Mouse (Mus musculus) gastrocnemius, adult 8-10 months (tissue): ENCODE measurements around the gene Gm11639. TPM values are rescaled to one million over a fixed set of nuclear protein-coding genes. Genes with fewer than 3 reads are reported as not detected.

Experiments
- DNase-seq, 2 experiments: peaks; one replicate each; pipeline ENCODE4 v3.0.0; 2022; ENCODE audit warnings: low spot score in 2 of 2
- total RNA-seq, 4 experiments: library from RNA; stranded (reverse); gene quantifications; 2 replicates each; pipeline ENCODE4 v1.2.4; 2022

Gene Gm11639
- total RNA-seq, result under 1 TPM in 1 of 4 experiments, not detected in 3; 0.02 TPM

GRCm38 (mm10) chr11:104685548-104685947 lies at the start of gene Gm11639:
Gm11639 (plus strand) TSS chr11:104685707.
- no peak for DNase-seq

- DNase-seq, result no peak
These were observed 48.5 kb upstream of the Gm11639 start for GRCm38 (mm10) chr11:104637010-104637409.

- DNase-seq, result no peak
These were observed 47.5 kb upstream of the Gm11639 start for GRCm38 (mm10) chr11:104638006-104638405.

DNA sequence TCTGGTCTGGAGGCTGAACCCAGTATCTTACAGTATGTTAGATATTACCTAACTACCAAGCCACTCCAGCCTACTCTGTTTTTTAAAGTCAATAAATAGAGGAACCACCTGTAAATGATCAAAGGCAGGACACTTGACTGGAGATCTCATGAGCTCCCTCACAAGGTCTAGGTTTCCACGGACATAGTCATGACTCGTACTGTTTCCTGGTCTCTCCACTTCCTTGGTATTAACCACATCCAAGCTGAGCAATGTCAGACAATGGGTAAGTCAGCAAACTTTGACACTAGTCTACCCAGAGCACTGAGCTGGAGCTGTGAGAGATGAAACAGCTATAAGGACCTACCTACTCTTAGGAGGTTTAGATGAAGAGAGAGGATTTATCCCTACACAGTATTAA lies 46.6 kb upstream of the Gm11639 start:
- DNase-seq, result no peak

DNA sequence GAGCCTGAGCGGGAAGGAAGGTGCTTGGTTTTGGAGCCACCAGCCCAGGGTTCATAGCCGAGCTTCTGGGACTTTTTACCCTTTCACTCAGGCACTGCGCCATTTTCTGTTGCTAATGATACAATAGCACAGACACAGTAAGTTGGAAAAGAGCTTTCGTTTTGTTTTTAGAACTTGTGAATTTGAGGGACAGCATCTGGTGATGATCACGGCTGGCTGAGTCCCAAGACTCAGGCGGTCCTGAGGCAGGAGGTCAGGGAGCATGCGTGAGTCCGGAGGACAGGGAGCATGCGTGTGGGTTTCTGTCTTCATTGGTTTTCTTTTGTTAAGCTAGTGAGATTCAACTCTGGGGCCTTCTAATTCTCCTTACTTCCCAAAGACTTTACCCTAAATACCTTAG lies 45.9 kb upstream of the Gm11639 start:
- DNase-seq, result no peak

DNA sequence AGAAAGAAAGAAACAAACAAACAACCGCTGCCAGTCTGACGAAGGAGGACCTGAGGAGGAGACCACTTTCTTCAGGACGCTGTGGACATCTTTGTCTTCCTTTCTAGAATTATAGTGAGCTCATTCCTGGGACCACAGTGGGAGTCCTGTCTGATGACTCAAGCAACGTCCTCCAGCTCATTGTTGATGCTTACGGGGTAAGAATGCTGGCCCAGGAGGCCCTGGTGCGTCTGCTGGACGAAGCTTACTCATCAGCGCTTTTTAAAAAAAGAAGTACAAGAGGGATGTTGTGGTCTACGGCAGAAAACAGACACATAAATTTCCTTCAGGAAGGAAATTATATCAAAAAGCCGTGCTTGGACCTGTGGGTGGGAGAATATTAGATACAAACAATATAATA lies 44.6 kb upstream of the Gm11639 start:
- DNase-seq, result no peak

- DNase-seq, result no peak
These were observed 42.3 kb upstream of the Gm11639 start for GRCm38 (mm10) chr11:104643236-104643635.

DNA sequence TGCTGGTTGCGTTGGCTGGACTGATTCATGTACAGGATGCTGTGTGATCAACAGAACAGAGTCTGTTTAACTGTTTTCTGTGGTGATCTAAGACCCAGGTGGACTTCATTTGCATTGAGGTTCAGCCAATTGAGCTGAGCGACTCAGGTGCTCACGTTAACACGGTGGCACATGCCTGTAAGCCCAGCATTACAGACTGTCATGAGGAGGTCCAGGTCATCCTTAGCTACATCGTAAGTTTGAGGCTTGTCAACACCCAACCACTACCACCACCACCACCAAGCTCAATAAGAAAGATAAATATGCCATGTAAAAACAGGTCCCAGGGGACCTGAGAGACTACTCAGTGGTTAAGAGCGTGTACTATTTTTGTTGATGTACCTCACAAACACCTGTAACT lies 40.1 kb upstream of the Gm11639 start:
- no peak for DNase-seq

DNA sequence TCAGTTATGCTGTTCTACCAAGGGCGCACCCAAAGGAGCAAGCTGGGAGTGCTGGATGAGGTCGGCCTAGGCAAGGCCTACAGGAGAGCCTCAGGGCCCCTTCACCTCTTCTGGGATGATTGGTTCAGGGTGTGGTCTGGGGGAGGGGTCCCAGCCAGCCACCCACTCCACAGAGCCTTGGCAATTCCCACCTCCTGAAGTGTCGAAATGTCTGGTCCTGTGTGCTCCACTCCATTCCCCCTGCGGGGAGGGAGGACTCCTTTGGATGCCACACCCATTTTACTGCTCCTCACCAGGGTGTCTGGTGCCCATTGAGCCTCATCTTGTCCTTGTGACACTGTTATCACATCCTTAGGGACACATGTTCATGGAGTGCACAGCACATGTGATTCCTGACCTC lies 39.3 kb upstream of the Gm11639 start:
- no peak for DNase-seq

DNA sequence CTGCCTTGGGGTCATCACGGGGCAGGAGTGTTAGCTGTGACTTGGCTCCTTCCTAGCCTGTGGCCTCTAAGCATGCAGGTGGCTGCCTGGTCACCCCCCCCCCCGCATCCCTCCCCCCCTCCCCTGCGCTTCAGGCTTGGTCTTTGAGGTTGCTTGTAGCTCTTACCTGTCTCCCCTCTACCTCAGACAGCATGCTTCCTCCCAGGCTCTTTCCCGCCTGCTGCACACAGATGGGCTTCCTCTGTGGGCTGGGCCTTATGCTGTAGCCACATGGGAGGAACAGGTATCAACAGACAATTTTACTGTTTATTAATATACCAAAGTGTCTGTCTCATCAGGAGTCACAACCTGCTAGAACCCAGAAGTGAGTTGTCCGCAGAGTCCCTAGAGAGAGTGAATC lies 38.9 kb upstream of the Gm11639 start:
- DNase-seq, result no peak

DNA sequence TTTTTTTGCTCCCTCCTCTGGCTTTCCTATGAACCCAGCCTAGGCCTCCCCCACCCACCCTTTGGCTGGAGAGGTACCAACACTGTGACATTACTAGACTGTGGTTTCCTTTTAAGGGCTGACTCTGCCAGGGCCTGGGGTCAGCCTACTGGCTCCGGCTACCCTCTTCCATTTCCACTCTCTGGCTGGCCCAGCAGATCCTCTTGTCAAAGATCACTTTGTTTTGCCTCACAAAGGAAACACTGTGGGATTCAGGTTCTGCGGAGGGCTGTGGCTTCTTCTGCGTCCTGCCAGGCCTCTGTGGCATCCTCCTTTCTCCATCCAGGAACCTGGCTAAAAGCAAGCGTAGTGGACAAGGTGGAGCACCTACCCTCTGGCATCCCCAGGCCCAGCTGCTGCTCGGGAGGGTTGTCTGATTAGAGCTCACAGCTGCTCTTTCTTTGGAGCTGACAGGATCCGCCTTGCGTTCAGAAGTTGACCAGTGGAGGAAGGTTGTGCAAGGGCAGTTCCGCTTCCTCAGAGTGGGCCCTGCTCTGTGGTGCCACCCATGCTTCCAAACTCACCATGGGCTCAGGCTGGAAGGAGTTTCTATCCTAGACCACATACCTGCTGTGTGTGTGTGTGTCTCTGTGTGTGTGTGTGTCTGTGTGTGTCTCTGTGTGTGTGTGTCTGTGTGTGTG lies 38.2 kb upstream of the Gm11639 start:
- no peak for DNase-seq

- DNase-seq, result no peak
These were observed 36.9 kb upstream of the Gm11639 start for GRCm38 (mm10) chr11:104648571-104648970.

DNA sequence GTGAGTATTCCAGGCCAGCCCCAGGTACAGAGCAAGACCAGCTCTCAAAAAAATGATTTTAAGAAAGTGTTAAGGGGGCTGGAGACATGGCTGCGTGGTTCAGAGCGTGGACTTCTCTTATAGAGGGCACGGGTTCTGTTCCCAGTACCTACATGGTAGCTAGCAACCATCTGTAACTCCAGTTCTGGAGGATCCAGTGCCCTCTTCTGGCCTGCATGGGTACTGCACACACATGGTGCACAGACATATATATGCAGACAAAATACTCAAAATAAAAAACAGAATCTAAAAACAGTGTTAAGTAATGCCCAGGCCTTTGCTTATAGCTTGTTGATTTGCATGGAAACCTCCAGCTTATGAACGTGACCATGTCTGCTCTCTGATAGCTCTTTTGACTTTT lies 24.9 kb upstream of the Gm11639 start:
- no peak for DNase-seq

- no peak for DNase-seq
These were observed 24.4 kb upstream of the Gm11639 start for GRCm38 (mm10) chr11:104661106-104661505.

- DNase-seq, result no peak
These were observed 23.8 kb upstream of the Gm11639 start for GRCm38 (mm10) chr11:104661531-104662205.

GRCm38 (mm10) chr11:104662573-104662972 lies 22.9 kb upstream of the Gm11639 start:
- no peak for DNase-seq

DNA sequence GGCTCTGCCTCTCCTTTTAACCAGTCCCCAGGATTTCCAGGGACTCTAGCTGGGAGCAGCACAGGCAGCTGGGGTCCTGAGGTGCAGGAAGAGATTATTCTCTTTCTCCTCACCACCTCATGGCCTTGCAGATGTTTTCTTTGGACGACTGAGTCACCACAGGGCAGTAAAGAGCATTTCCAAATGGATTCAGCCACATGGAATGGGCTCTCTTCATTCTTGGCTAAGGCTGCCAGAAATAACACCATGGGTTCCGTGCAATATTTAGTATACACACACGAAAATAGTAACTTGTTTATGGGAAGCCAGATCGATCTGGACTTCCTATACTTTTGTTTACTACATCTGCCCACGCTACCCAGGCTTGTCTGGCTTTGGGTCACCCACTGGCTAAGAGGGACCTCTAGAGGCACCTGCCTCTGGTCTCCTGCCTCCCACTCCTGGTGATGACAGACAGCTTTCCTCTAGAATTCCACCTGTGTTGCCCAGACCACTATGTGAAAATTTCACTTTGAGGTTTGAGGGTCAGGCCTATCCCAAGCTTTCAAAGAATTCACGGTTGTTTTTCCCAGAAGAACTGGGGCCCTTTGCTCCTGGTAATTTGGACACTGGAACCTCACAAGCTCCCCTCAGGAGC lies 22.1 kb upstream of the Gm11639 start:
- DNase-seq, result no peak

GRCm38 (mm10) chr11:104663878-104664261 lies 21.6 kb upstream of the Gm11639 start:
- no peak for DNase-seq

GRCm38 (mm10) chr11:104664441-104664840 lies 21.1 kb upstream of the Gm11639 start:
- no peak for DNase-seq

DNA sequence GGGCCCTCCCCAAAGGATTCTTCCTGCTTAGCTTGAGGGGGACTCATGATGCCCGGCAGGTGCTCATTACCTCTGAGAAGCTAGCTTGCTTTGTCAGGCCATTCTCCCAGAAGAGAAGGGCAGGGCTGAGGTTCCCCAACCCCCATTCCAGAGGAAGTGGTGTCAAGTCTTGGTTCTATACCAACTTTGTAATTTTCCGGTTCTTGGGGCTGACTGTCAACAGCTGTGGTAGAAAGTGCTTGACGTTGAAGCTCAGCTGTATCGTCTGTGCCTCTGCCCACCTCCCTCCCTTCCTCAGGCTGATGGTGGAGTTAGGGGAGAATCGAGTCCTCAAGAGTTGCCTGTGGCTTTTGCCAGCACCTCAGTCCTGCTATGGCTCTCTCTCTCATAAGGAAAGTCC lies 18.1 kb upstream of the Gm11639 start:
- DNase-seq, result no peak

- DNase-seq, result no peak
These were observed 12.1 kb upstream of the Gm11639 start for GRCm38 (mm10) chr11:104673412-104673811.

DNA sequence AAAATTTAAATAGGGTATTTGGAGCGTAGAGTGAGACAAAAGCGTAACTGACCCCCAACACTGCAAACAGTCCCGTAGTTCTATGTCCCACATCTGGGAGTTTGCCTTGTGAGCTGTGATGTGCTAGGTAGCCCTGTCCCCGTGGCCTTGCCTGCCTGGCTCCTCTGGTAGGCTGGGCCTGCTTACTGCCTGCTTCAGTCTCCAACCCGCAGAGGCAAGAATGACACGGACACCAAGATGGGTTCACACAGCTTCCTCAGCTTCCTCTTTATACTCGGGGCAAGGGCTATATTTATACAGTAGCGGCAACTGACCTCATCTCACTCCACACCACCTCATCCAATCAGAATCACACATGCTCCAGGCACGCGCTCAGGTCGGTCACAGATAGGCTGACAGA lies 10.7 kb upstream of the Gm11639 start:
- no peak for DNase-seq

DNA sequence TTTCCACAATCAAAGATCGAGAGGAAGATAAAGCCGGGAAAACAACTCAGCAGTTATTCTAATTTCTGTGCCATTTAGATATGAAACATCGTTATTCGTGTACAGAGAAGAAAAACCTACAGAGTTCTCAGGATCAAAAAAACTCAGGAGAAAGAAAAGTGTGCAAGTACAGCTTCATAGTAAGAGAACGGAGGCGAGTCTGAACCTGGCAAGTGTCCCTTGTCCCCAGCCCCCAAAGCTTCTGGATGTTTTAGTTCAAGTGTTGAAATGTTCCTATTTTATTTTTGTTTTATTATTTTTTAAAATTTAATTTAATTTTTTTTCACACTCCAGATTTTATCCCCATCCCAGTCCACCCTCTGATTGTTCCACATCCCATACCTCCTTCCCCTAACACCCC lies 7.7 kb downstream of the Gm11639 start:
- DNase-seq, result no peak
